Mouse (Mus musculus): ENCODE measurements around the gene Ankrd17. TPM values are rescaled to one million over a fixed set of nuclear protein-coding genes. Genes with fewer than 3 reads are reported as not detected.
A peak's percentile ranks its signal among the peaks of the same experiment; 100 is the strongest.
"Not testable (repeated sequence)": the region's sequence is repeated elsewhere in the genome, so short reads cannot be mapped to it uniquely, and the experiment has no call there.

The Ankrd17 gene
- total and polyA plus RNA-seq, 2 experiments = 12.7 to 37.8 TPM

DNA sequence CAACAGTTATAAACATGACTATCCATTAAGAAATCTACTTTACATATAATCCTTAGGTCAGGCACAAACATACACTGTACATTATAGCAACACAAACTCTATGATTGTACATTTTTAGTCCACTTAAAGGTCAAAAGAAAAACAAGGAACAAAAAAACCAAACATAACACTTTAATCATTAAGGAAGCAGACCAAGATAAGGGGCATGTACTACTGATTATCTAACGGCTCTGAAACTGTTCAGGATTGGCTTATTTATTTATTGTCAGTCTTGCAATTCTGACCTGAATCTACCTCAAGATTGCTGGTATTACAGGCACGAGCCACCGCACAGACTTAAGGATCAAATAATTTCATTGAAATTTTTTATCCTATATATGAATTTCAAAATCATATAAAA lies 87.0 kb downstream of the Ankrd17 start:
- TF ChIP-seq CTCF (IDR thresholded peaks at IDR 0.05; ENCODE audit: low read depth, low read length) (no peak), POLR2A (IDR thresholded peaks at IDR 0.05; ENCODE audit: extremely low read depth, insufficient read depth, low read length) (no peak)

GRCm38 (mm10) chr5:90277443-90277842 lies 88.9 kb downstream of the Ankrd17 start:
- Histone ChIP-seq H3K79me2 (ENCODE audit: control insufficient read depth, insufficient read depth, low read length) (no peaks in the 10 kb centered on the region; the same call in 1 of the 2 replicates), H3K36me3 (ENCODE audit: control insufficient read depth, insufficient read depth, low read length) (peaks cover 31% of the 10 kb centered on the region), H3K27ac (replicated peaks; ENCODE audit: insufficient read depth, low read depth, low read length) (peak overlapping the region; percentile 91), H3K4me1 (ENCODE audit: control insufficient read depth, insufficient read depth, low read length) (peaks cover 12% of the 10 kb centered on the region), H3K9ac (ENCODE audit: low read depth, low read length) (no peak overlapping the region), H3K27me3 (ENCODE audit: control insufficient read depth, insufficient read depth, low read length) (no peaks in the 10 kb centered on the region), H3K4me3 (ENCODE audit: insufficient read depth, low read depth, low read length) (no peak overlapping the region)
- 61% methylated on average over 1 of the region's 1 CpGs for WGBS
- DNase-seq (ENCODE audit: extremely low read depth, low read depth, low spot score) = peak; percentile 97
- no peak for TF ChIP-seq CTCF (IDR thresholded peaks at IDR 0.05; ENCODE audit: low read depth, low read length)
- no peak for TF ChIP-seq POLR2A (IDR thresholded peaks at IDR 0.05; ENCODE audit: extremely low read depth, insufficient read depth, low read length)

More for the DNA sequence above, 87.0 kb downstream of the Ankrd17 start:
- H3K36me3 ChIP-seq (ENCODE audit: control insufficient read depth, insufficient read depth, low read length) = peaks cover 44% of the 10 kb centered on the region
- H3K4me1 ChIP-seq (ENCODE audit: control insufficient read depth, insufficient read depth, low read length) = peaks cover 17% of the 10 kb centered on the region
- H3K79me2 ChIP-seq (ENCODE audit: control insufficient read depth, insufficient read depth, low read length) = no peaks in the 10 kb centered on the region; the same call in 1 of the 2 replicates
- no peak for DNase-seq (ENCODE audit: extremely low read depth, low read depth, low spot score)
- H3K4me3 ChIP-seq (ENCODE audit: insufficient read depth, low read depth, low read length) = no peak overlapping the region
- H3K27me3 ChIP-seq (ENCODE audit: control insufficient read depth, insufficient read depth, low read length) = no peaks in the 10 kb centered on the region
- 27% methylated on average over 3 of the region's 3 CpGs for WGBS
- H3K9ac ChIP-seq (ENCODE audit: low read depth, low read length) = no peak overlapping the region
- no peak overlapping the region for H3K27ac ChIP-seq (replicated peaks; ENCODE audit: insufficient read depth, low read depth, low read length)

DNA sequence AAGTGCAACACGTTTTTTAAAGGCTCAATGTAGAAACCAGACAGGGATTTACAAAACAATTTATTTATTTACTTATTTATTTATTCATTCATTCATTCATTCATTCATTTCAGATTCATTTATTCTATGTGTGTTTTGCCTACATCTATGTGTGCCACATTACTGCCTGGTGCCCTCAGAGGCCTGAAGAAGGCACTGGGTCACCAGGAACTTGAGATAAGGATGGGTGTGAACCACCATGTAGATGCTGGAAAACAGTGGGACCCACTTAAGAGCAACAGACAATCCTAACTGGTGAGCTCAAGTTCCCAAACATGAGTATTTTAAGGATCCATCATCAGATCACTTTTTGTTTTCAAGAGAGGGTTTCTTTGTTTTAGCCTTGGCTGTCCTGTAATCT lies 91.6 kb downstream of the Ankrd17 start:
- Histone ChIP-seq H3K4me1 (ENCODE audit: control insufficient read depth, insufficient read depth, low read length) (peaks cover 8% of the 10 kb centered on the region), H3K79me2 (ENCODE audit: control insufficient read depth, insufficient read depth, low read length) (no peaks in the 10 kb centered on the region; the same call in 1 of the 2 replicates), H3K27ac (replicated peaks; ENCODE audit: insufficient read depth, low read depth, low read length) (no peak overlapping the region), H3K27me3 (ENCODE audit: control insufficient read depth, insufficient read depth, low read length) (no peaks in the 10 kb centered on the region), H3K9ac (ENCODE audit: low read depth, low read length) (no peak overlapping the region), H3K4me3 (ENCODE audit: insufficient read depth, low read depth, low read length) (no peak overlapping the region), H3K36me3 (ENCODE audit: control insufficient read depth, insufficient read depth, low read length) (peaks cover 37% of the 10 kb centered on the region)
- no peak for TF ChIP-seq CTCF (IDR thresholded peaks at IDR 0.05; ENCODE audit: low read depth, low read length)
- TF ChIP-seq POLR2A (IDR thresholded peaks at IDR 0.05; ENCODE audit: extremely low read depth, insufficient read depth, low read length) = no peak
- no peak for DNase-seq (ENCODE audit: extremely low read depth, low read depth, low spot score)
- 49% methylated on average over 1 of the region's 1 CpGs for WGBS

DNA sequence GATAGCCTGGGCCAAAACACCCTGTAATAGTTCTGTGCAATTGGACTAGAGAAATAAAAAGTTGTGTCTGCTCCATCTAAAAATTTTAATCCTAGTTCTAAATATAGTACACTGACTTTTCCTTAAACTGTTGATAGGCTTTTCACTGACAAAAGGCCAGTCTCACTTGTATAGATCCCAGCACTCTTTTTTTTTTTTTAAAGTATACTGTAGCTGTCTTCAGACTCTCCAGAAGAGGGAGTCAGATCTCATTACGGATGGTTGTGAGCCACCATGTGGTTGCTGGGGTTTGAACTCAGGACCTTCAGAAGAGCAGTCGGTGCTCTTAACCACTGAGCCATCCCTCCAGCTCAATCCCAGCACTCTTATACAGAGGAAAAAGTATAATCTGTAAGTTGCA lies 104.1 kb downstream of the Ankrd17 start:
- DNase-seq (ENCODE audit: extremely low read depth, low read depth, low spot score); H3K4me1 ChIP-seq (ENCODE audit: control insufficient read depth, insufficient read depth, low read length); H3K4me3 ChIP-seq (ENCODE audit: insufficient read depth, low read depth, low read length); H3K79me2 ChIP-seq (ENCODE audit: control insufficient read depth, insufficient read depth, low read length); H3K27me3 ChIP-seq (ENCODE audit: control insufficient read depth, insufficient read depth, low read length); H3K27ac ChIP-seq (replicated peaks; ENCODE audit: insufficient read depth, low read depth, low read length); H3K9ac ChIP-seq (ENCODE audit: low read depth, low read length): not testable (repeated sequence)
- peaks cover 59% of the 10 kb centered on the region for H3K36me3 ChIP-seq (ENCODE audit: control insufficient read depth, insufficient read depth, low read length)
- 87% methylated on average over 2 of the region's 2 CpGs for WGBS

DNA sequence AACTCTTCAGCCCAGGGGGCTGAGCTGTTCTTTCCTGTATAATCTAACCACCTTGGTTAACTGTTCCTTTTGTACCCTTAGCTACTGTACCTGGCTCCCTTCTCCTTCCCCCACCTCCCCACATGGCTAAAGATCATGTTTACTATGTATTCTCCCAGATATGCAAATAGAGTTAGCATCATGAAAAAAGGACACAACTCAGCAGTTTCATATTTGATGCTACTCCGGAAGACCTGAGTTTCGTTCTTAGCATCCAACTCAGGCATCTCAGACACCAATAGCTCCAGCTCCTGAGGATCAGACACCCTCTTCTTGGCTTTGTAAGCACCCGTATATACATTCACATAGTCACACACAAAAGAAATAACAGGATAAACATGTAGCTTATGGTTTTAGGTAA lies 109.4 kb downstream of the Ankrd17 start:
- WGBS = 38% methylated on average over 3 of the region's 3 CpGs
- Histone ChIP-seq H3K27ac (replicated peaks; ENCODE audit: insufficient read depth, low read depth, low read length) (peak overlapping the region; percentile 27; the same call in 1 of the 2 replicates), H3K9ac (ENCODE audit: low read depth, low read length) (no peak overlapping the region), H3K79me2 (ENCODE audit: control insufficient read depth, insufficient read depth, low read length) (peaks cover 3% of the 10 kb centered on the region; the same call in 1 of the 2 replicates), H3K4me1 (ENCODE audit: control insufficient read depth, insufficient read depth, low read length) (peaks cover 4% of the 10 kb centered on the region), H3K36me3 (ENCODE audit: control insufficient read depth, insufficient read depth, low read length) (peaks cover 64% of the 10 kb centered on the region), H3K4me3 (ENCODE audit: insufficient read depth, low read depth, low read length) (no peak overlapping the region), H3K27me3 (ENCODE audit: control insufficient read depth, insufficient read depth, low read length) (no peaks in the 10 kb centered on the region)
- TF ChIP-seq POLR2A (IDR thresholded peaks at IDR 0.05; ENCODE audit: extremely low read depth, insufficient read depth, low read length) = no peak
- TF ChIP-seq CTCF (IDR thresholded peaks at IDR 0.05; ENCODE audit: low read depth, low read length) = no peak
- DNase-seq (ENCODE audit: extremely low read depth, low read depth, low spot score) = no peak

- DNase-seq (ENCODE audit: extremely low read depth, low read depth, low spot score) = peak; percentile 88
These were observed 118.9 kb downstream of the Ankrd17 start for GRCm38 (mm10) chr5:90247503-90247902.

More at GRCm38 (mm10) chr5:90247503-90247902, 118.9 kb downstream of the Ankrd17 start:
- H3K4me1 ChIP-seq (ENCODE audit: control insufficient read depth, insufficient read depth, low read length) = peaks cover 13% of the 10 kb centered on the region
- no peak overlapping the region for H3K9ac ChIP-seq (ENCODE audit: low read depth, low read length)
- TF ChIP-seq CTCF (IDR thresholded peaks at IDR 0.05; ENCODE audit: low read depth, low read length) (no peak), POLR2A (IDR thresholded peaks at IDR 0.05; ENCODE audit: extremely low read depth, insufficient read depth, low read length) (no peak)
- H3K36me3 ChIP-seq (ENCODE audit: control insufficient read depth, insufficient read depth, low read length) = peaks cover 58% of the 10 kb centered on the region
- peaks cover 5% of the 10 kb centered on the region; the same call in 1 of the 2 replicates for H3K79me2 ChIP-seq (ENCODE audit: control insufficient read depth, insufficient read depth, low read length)
- no peaks in the 10 kb centered on the region for H3K27me3 ChIP-seq (ENCODE audit: control insufficient read depth, insufficient read depth, low read length)
- H3K4me3 ChIP-seq (ENCODE audit: insufficient read depth, low read depth, low read length) = no peak overlapping the region
- no peak overlapping the region; the same call in 1 of the 2 replicates for H3K27ac ChIP-seq (replicated peaks; ENCODE audit: insufficient read depth, low read depth, low read length)
